Mouse (Mus musculus) thymus, adult 2 months (tissue): Measurements from ENCODE around the gene Zdhhc14. TPM values are rescaled to one million over a fixed set of nuclear protein-coding genes. Genes with fewer than 3 reads are reported as not detected.

Source experiments
- DNase-seq: peaks from one replicate; pipeline ENCODE4 v3.0.0; 2021
- H3K27ac ChIP-seq: fragments of 200-500 bp; 2 replicates; pipeline ENCODE4 v1.5.1; 2012; ENCODE audit warnings: low read length, control low read depth; ENCODE audit not compliant: control insufficient read depth, insufficient read depth
- H3K27me3 ChIP-seq: fragments of 200-500 bp; 2 replicates; pipeline ENCODE4 v1.6.1; 2012; ENCODE audit warnings: mild to moderate bottlenecking, low read length, moderate library complexity, mixed read lengths; ENCODE audit not compliant: control insufficient read depth, insufficient read depth
- H3K36me3 ChIP-seq: fragments of 200-500 bp; 2 replicates; pipeline ENCODE4 v1.6.1; 2012; ENCODE audit warnings: mild to moderate bottlenecking, low read length, moderate library complexity; ENCODE audit not compliant: control insufficient read depth, insufficient read depth
- H3K4me1 ChIP-seq: fragments of 200-500 bp; replicated peaks from 2 replicates; pipeline ENCODE4 v1.6.1; 2012; ENCODE audit warnings: low read length; ENCODE audit not compliant: control insufficient read depth, insufficient read depth
- H3K4me3 ChIP-seq: fragments of 200-500 bp; 2 replicates; pipeline ENCODE4 v1.5.1; 2012; ENCODE audit warnings: mild to moderate bottlenecking, low read length, control low read depth, moderate library complexity; ENCODE audit not compliant: control insufficient read depth, insufficient read depth
- CTCF ChIP-seq: fragments of 200-500 bp; IDR thresholded peaks from 2 replicates; pipeline ENCODE4 v1.5.1; 2012; ENCODE audit warnings: mild to moderate bottlenecking, control low read depth, low read length, moderate library complexity, borderline replicate concordance; ENCODE audit not compliant: control insufficient read depth, poor library complexity, insufficient read depth; ENCODE audit errors: extremely low read depth
- POLR2A ChIP-seq: fragments of 200-500 bp; IDR thresholded peaks from 2 replicates; pipeline ENCODE4 v1.6.1; 2012; ENCODE audit warnings: mild to moderate bottlenecking, low read length, control low read depth, moderate library complexity; ENCODE audit not compliant: control insufficient read depth, poor library complexity, insufficient read depth; ENCODE audit errors: extremely low read depth
- WGBS: fragments of 180-500 bp; shearing (Covaris S2); methylation state at CpG from one replicate; pipeline ENCODE4 v1.1.7; 2018; 5-methylcytosine and 5-hydroxymethylcytosine counted together
- polyA plus RNA-seq: library from polyadenylated mRNA; depleted of rRNA; stranded (reverse); fragments of >200 nt; gene quantifications from 2 replicates; pipeline ENCODE4 v1.2.3, GENCODE M21; 2012

Gene Zdhhc14
- polyA plus RNA-seq, 1 experiment, result 13.3 TPM

GRCm38 (mm10) chr17:5575518-5575917 is 83.2 kb downstream of the Zdhhc14 start:
- H3K4me3 ChIP-seq, result no peak overlapping the region
- TF ChIP-seq CTCF (no peak), POLR2A (no peak)
- H3K27me3 ChIP-seq, result no peaks in the 10 kb centered on the region
- 92% methylated on average over 4 of the region's 4 CpGs for WGBS
- no peak for DNase-seq
- no peaks in the 10 kb centered on the region for H3K4me1 ChIP-seq
- H3K27ac ChIP-seq, result no peak overlapping the region
- H3K36me3 ChIP-seq, result no peaks in the 10 kb centered on the region

GRCm38 (mm10) chr17:5582232-5582631 is 89.9 kb downstream of the Zdhhc14 start:
- no peaks in the 10 kb centered on the region for H3K36me3 ChIP-seq
- no peak overlapping the region for H3K4me3 ChIP-seq
- no peaks in the 10 kb centered on the region for H3K4me1 ChIP-seq
- no peak overlapping the region for H3K27ac ChIP-seq
- DNase-seq, result no peak
- TF ChIP-seq POLR2A (no peak), CTCF (no peak)
- H3K27me3 ChIP-seq, result no peaks in the 10 kb centered on the region
- 88% methylated on average over 3 of the region's 3 CpGs for WGBS

- WGBS, result 94% methylated on average over 5 of the region's 5 CpGs
- Histone ChIP-seq H3K27me3 (no peaks in the 10 kb centered on the region), H3K27ac (no peak overlapping the region), H3K4me3 (no peak overlapping the region), H3K4me1 (no peaks in the 10 kb centered on the region), H3K36me3 (no peaks in the 10 kb centered on the region)
- no peak for TF ChIP-seq POLR2A
- TF ChIP-seq CTCF, result no peak
- DNase-seq, result no peak
Observed at GRCm38 (mm10) chr17:5582937-5583336, 90.6 kb downstream of the Zdhhc14 start.

GRCm38 (mm10) chr17:5583472-5584145 is 91.3 kb downstream of the Zdhhc14 start:
- no peaks in the 10 kb centered on the region for H3K27me3 ChIP-seq
- no peak for DNase-seq
- no peak overlapping the region for H3K27ac ChIP-seq
- no peak overlapping the region for H3K4me3 ChIP-seq
- 92% methylated on average over 12 of the region's 12 CpGs for WGBS
- no peak for TF ChIP-seq CTCF
- TF ChIP-seq POLR2A, result no peak
- no peaks in the 10 kb centered on the region for H3K36me3 ChIP-seq
- no peaks in the 10 kb centered on the region for H3K4me1 ChIP-seq

GRCm38 (mm10) chr17:5591604-5592209 is 99.3 kb downstream of the Zdhhc14 start:
- no peaks in the 10 kb centered on the region for H3K27me3 ChIP-seq
- H3K36me3 ChIP-seq, result no peaks in the 10 kb centered on the region
- H3K4me3 ChIP-seq, result no peak overlapping the region
- H3K27ac ChIP-seq, result no peak overlapping the region
- H3K4me1 ChIP-seq, result no peaks in the 10 kb centered on the region
- WGBS, result 65% methylated on average over 6 of the region's 6 CpGs
- DNase-seq, result no peak
- TF ChIP-seq CTCF (no peak), POLR2A (no peak)

GRCm38 (mm10) chr17:5593071-5593470 is 100.7 kb downstream of the Zdhhc14 start:
- Histone ChIP-seq H3K4me1 (no peaks in the 10 kb centered on the region), H3K27ac (no peak overlapping the region), H3K4me3 (no peak overlapping the region), H3K27me3 (no peaks in the 10 kb centered on the region), H3K36me3 (no peaks in the 10 kb centered on the region)
- 93% methylated on average over 2 of the region's 2 CpGs for WGBS
- TF ChIP-seq POLR2A (no peak), CTCF (no peak)
- no peak for DNase-seq

- Histone ChIP-seq H3K4me1 (no peaks in the 10 kb centered on the region), H3K27me3 (no peaks in the 10 kb centered on the region), H3K4me3 (no peak overlapping the region), H3K27ac (no peak overlapping the region), H3K36me3 (no peaks in the 10 kb centered on the region)
- TF ChIP-seq CTCF (no peak), POLR2A (no peak)
- DNase-seq, result no peak
- WGBS, result 97% methylated on average over 5 of the region's 5 CpGs
Observed at GRCm38 (mm10) chr17:5595068-5595467, 102.7 kb downstream of the Zdhhc14 start.
